Mouse (Mus musculus) embryonic fibroblast, embryonic 13.5 days (primary cell): Measurements from ENCODE around the gene Kalrn. TPM values are rescaled to one million over a fixed set of nuclear protein-coding genes. Genes with fewer than 3 reads are reported as not detected.

Experiments
- H3K27ac ChIP-seq: 2 replicates; pipeline ENCODE4 v1.5.1; 2012; ENCODE audit warnings: low read length, control low read depth, inconsistent platforms; ENCODE audit not compliant: insufficient read depth
- H3K4me1 ChIP-seq: 2 replicates; pipeline ENCODE4 v1.6.1; 2011; ENCODE audit warnings: low read length; ENCODE audit not compliant: control insufficient read depth, insufficient read depth
- H3K4me3 ChIP-seq: 2 replicates; pipeline ENCODE4 v1.5.1; 2011; ENCODE audit warnings: mild to moderate bottlenecking, control low read depth, low read length; ENCODE audit not compliant: insufficient read depth
- CTCF ChIP-seq: IDR thresholded peaks from 2 replicates; pipeline ENCODE4 v1.5.1; 2011; ENCODE audit warnings: mild to moderate bottlenecking, control low read depth, low read length, moderate library complexity, borderline replicate concordance; ENCODE audit not compliant: insufficient read depth
- POLR2A ChIP-seq: IDR thresholded peaks from 2 replicates; pipeline ENCODE4 v1.6.1; 2011; ENCODE audit warnings: low read depth, mild to moderate bottlenecking, control low read depth, low read length, moderate library complexity
- polyA plus RNA-seq: library from polyadenylated mRNA; stranded (reverse); fragments of >200 nt; gene quantifications from 2 replicates; pipeline ENCODE4 v1.2.4, GENCODE M21; 2011; ENCODE audit warnings: low read depth; ENCODE audit not compliant: missing spikeins, insufficient read length

The Kalrn gene
- polyA plus RNA-seq, 1 experiment, result 25.5 TPM

DNA sequence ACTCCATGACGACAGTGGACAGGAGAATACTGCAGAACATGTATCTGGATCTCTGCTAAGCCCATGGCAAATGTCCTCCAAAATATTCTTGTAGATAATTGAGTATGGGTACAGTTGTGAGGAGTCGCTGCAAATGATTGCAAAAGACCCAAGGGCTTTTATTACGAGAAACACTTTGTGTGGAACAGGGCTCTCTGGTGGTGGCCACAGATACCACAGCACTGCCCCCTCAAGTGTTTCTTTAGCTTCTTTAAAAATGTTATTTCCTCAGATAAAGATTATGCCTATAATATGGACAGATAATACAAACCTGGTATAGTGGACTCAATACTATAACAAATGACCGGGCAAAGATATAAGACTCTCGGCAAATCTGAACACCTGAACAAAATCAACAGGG lies 43.3 kb downstream of the Kalrn start:
- Histone ChIP-seq H3K4me3 (no peak overlapping the region), H3K27ac (no peak overlapping the region), H3K4me1 (peaks cover 12% of the 10 kb centered on the region)
- no peak for TF ChIP-seq POLR2A

DNA sequence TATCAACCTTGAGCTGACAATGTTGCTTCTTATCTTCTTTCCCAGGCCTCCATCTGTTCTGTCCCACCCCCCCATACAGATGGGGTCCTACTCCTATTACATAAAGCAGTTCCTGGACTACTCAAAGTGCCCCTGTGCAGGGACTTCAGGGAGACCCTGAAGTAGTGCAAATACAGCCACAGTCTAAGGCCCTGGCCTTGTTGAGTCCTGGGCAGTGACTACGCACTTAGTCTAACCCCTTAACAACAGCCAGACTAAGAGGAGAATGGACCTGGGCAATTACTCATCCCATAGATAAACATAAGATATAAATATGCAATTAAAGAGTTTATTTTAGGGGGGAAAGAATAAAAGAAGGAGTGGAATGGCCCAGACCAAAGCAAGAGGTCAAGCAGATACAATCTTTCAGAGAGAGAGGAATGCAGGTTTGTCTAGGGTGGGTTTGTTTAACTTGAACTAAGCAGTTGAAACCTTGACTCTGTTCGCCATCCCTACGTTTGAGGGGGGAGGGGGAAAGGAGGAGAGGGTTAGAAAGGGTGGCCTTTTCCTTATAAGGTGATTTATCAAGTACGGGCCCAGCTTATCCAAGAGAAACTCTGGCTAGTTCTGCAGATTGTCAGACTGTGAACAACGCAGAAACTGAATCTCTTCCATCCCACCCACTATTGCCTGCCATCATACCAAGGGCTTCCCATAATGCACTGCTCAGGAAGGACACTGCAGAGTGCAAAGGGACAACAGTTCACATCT lies 44.9 kb downstream of the Kalrn start:
- peak overlapping the region; percentile 41 for H3K27ac ChIP-seq
- H3K4me1 ChIP-seq, result peaks cover 12% of the 10 kb centered on the region
- TF ChIP-seq CTCF (no peak), POLR2A (no peak)
- no peak overlapping the region for H3K4me3 ChIP-seq

DNA sequence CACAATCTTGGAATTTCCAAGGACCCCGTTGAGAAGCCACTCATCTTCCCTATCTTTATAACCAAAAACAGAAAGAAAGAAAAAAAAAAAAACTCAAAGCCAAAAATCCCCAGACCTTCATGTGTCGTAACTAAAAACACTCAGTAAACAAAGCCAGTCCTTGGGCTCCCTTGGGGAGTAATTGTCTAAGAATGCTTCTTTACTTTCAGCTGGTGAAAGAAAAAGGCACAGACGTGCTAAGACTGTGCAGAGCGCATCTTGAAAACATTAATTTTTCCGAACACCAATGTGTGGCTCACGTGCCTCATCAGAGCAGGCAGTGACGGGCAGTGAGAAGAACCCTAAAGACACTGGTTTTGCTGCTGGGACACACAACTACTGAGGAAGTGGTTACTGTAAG lies 47.0 kb downstream of the Kalrn start:
- Histone ChIP-seq H3K4me1 (peaks cover 12% of the 10 kb centered on the region), H3K4me3 (no peak overlapping the region), H3K27ac (peak overlapping the region; percentile 18; the same call in 1 of the 2 replicates)
- TF ChIP-seq POLR2A (no peak), CTCF (no peak)

DNA sequence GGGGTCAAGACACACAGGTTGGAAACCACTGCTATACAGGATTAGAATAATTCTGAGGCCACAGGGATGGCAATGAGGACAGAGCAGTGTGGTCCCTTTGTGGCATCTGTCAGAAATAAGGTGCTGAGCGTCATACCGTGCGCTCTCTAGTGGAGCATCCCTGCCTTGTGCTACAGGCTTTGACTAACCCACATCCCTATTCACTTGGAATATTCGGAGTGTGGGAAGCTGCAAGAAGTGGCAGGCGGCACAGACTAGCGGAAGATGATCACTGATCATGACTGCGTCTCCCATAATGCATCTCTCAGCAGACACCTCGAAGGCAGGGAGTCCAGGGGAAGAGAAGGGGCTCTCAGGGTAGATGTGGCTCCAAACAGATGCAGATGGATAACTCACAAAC lies 47.5 kb downstream of the Kalrn start:
- peak; percentile 43; the same call in 1 of the 2 replicates for TF ChIP-seq CTCF
- TF ChIP-seq POLR2A, result no peak
- H3K4me1 ChIP-seq, result peaks cover 12% of the 10 kb centered on the region
- H3K4me3 ChIP-seq, result no peak overlapping the region
- H3K27ac ChIP-seq, result peak overlapping the region; percentile 18; the same call in 1 of the 2 replicates

DNA sequence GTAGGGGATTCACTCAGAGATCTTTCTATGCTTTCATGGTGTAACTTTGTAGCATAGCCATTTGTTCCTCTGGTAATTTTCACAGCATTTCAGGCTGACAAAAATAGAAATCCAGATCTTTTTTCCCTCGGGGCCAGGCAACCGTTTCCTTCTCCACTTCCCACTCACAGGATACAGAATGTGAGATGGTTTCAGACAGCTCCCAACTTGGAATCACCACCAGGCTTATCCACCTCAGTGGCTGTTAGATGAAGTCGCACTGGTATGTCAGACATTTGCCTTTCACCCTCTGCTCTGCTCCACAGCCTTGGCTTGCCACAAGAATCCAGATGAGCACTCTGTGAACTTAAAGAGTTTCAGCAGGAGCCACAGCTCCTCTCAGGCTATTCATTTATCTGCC lies 48.1 kb downstream of the Kalrn start:
- TF ChIP-seq CTCF, result no peak
- no peak for TF ChIP-seq POLR2A
- peak overlapping the region; percentile 18 for H3K27ac ChIP-seq
- H3K4me3 ChIP-seq, result no peak overlapping the region
- peaks cover 12% of the 10 kb centered on the region for H3K4me1 ChIP-seq

DNA sequence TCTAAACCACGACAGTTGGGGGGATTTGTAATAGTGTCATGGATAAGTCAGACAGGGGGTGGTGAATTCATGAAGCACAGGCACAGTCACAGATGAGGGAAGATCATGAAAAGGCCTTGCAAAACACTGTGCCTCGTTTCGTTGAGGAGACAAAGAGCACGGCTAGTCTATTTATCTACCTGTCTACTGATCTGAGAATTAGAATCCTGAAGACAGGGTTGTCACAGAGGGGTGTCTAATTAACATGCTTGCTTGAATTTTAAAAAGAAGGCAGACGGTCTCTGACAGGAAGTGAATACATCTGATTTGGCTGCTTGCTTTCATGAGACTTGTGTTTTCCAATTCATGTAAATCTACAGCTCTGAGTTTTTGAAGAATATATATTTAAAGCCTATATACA lies 52.3 kb downstream of the Kalrn start:
- no peak overlapping the region for H3K27ac ChIP-seq

DNA sequence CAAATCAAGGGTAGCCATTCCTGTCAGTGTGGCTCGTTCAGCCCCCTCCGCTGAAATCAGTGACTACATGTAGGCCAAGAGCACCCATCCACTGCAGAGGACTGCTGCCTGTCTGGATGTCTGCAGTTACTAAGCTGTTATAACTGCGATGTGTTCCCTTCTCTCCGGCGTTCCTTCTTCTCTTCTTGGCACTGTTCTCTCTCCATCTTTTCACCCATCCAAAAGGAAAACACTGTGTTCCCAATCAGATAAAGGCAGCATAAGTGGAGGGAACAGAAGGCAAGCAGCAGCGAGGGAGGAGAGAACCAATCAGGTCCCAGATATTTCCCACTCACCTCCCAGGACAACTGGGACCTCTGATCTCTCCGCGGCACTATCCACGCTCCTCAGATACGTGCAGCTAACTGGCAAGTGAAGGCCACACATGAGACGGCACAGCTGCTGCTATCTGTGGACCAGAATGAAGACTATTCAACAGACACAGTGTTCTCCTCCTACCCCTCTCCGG lies 56.4 kb downstream of the Kalrn start:
- no peak overlapping the region for H3K4me3 ChIP-seq

More for the DNA sequence above, 52.3 kb downstream of the Kalrn start:
- TF ChIP-seq POLR2A (no peak), CTCF (no peak)
- Histone ChIP-seq H3K4me3 (no peak overlapping the region), H3K4me1 (0 out of 2 replicates have a peak, but pooled peaks cover 7% of the 10 kb centered on the region)

DNA sequence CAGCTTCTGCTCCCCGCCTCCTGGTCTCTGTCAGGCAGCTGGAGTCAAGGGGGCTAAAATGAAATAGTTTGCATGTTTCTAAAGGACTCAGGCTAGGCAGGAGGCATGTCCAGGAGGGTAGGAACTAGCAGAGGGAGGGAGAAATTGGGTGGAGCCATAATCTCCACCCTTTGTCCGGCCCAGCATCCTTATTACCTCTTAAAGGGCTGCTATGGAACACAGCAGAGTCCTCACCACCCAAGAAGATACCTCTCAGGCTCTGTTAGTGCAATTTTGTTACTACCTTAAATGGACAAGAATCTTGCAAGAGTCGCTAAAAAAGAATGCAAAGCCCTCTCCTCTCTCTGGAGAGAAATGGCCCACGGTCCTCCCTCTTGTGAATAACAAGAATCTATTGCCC lies 57.8 kb downstream of the Kalrn start:
- TF ChIP-seq POLR2A (no peak), CTCF (no peak)
- no peak overlapping the region for H3K4me3 ChIP-seq
- H3K4me1 ChIP-seq, result peaks cover 13% of the 10 kb centered on the region; the same call in 1 of the 2 replicates
- peak overlapping the region; percentile 74; the same call in 1 of the 2 replicates for H3K27ac ChIP-seq

More for the DNA sequence above, 56.4 kb downstream of the Kalrn start:
- peaks cover 13% of the 10 kb centered on the region; the same call in 1 of the 2 replicates for H3K4me1 ChIP-seq
- no peak overlapping the region for H3K27ac ChIP-seq
- TF ChIP-seq CTCF, result no peak

DNA sequence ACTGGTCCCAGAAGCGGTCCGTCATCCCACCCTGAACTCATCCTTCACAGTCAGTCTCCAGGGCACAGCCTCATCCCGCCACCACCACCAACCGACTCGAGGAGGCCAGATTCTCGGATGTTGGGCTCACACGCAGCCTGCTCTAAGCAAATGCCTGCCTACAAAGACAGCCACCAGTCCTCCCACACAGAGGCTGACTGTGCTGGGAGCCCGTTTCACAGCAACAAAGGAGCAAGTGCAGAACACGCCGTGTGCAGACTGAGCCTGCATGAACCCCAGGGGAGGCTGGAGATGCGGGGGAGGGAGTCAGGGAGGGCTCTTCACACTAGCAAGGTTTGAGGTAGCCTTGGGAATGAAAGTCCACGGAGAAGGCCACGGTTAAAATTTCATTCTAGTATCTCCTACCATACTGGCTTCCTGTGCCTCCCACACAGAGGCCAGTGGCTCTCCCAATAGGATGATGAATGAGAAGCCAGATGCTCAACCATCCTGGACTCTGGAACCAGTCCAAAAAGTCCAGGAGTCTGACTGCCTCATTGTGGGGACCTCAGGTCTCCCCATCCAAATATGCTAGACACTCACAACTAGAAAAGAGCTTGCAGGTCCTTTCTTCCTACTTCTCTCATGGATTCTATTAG lies 59.3 kb downstream of the Kalrn start:
- H3K4me1 ChIP-seq, result peaks cover 13% of the 10 kb centered on the region; the same call in 1 of the 2 replicates
- H3K4me3 ChIP-seq, result no peak overlapping the region
- no peak overlapping the region for H3K27ac ChIP-seq
- TF ChIP-seq CTCF (no peak), POLR2A (no peak)

DNA sequence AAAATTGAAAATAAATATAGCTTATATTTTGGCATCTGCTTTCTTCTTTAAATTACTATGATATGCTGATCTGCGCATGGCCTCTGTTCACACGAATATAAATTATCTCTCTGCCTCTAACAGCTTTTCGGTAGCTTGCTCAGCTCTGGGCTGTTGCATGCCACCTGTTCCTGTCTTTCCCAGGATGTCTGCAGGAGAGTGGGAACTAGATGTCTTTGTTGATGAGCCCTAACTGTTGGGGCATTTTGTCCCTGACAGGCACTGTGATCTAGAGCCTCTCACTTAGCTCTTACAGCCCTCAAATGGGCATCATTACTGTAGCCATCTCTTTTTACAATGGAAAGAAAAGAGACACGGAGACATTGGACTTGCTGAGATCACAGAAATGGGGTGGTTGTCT lies 61.0 kb downstream of the Kalrn start:
- Histone ChIP-seq H3K4me3 (no peak overlapping the region), H3K4me1 (peaks cover 13% of the 10 kb centered on the region; the same call in 1 of the 2 replicates), H3K27ac (no peak overlapping the region)
- TF ChIP-seq POLR2A (no peak), CTCF (no peak)

DNA sequence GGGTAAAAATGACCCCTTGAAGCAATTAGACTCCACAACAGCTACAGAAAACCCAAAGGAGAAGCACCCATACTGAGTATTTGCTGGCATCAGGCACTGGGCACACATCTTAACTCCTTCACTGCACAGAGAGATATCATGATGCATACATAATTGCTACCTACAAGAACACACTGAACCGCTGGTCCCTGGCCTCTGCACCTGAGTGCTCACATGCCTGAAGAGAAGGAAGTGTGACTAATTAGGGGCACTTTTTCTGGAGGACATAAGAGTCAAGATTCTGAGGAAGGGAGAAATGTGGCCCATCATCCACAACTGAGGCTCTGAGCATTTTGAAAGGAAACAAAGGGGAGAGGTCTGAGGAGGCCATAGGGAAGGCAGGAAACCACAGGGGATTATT lies 65.2 kb downstream of the Kalrn start:
- Histone ChIP-seq H3K4me3 (no peak overlapping the region), H3K4me1 (no peaks in the 10 kb centered on the region), H3K27ac (no peak overlapping the region)
- TF ChIP-seq POLR2A (no peak), CTCF (no peak)
